Mouse (Mus musculus): ENCODE measurements around the gene Rbm12. TPM values are rescaled to one million over a fixed set of nuclear protein-coding genes. Genes with fewer than 3 reads are reported as not detected.

The Rbm12 gene
- polyA plus RNA-seq, 1 experiment from 2014 or later, result 10.7 TPM

- Histone ChIP-seq H3K27me3 (replicated peaks; ENCODE audit: insufficient read depth, low read length) (no peaks in the 10 kb centered on the region), H3K27ac (ENCODE audit: low read length) (no peak within 1 kb of the TSS), H3K36me3 (ENCODE audit: insufficient read depth, low read length) (no peaks in the 10 kb centered on the region), H3K9me3 (ENCODE audit: low read length) (no peaks in the 10 kb centered on the region), H3K4me2 (replicated peaks; ENCODE audit: low read depth, low read length) (no peak within 1 kb of the TSS), H3K9ac (replicated peaks; ENCODE audit: low read depth) (no peak within 1 kb of the TSS), H3K4me3 (ENCODE audit: low read depth, low read length) (no peak within 1 kb of the TSS), H3K4me1 (ENCODE audit: insufficient read depth, low read depth, low read length) (no peaks in the 10 kb centered on the region)
- DNase-seq (ENCODE audit: low spot score), result peak; percentile 14
- ATAC-seq, result no peak
- no peak for TF ChIP-seq EP300 (IDR thresholded peaks at IDR 0.05)
- TF ChIP-seq CTCF (IDR thresholded peaks at IDR 0.05), result no peak
- WGBS, result 52% methylated on average over 9 of the region's 9 CpGs
Measured at GRCm38 (mm10) chr2:156052816-156053215, 59.0 kb downstream of the Rbm12 start, which contains the start of gene Fer1l4. TSS of gene Fer1l4 (minus strand) at chr2:156052947.

- ATAC-seq, result peak; percentile 47; the same call in 1 of the 2 replicates
- Histone ChIP-seq H3K36me3 (ENCODE audit: insufficient read depth, low read length) (no peaks in the 10 kb centered on the region), H3K4me2 (replicated peaks; ENCODE audit: low read depth, low read length) (0 out of 2 replicates have a peak overlapping the region, but pooled peaks have one; percentile 19), H3K9ac (replicated peaks; ENCODE audit: low read depth) (no peak overlapping the region), H3K27me3 (replicated peaks; ENCODE audit: insufficient read depth, low read length) (no peaks in the 10 kb centered on the region), H3K27ac (ENCODE audit: low read length) (no peak overlapping the region), H3K9me3 (ENCODE audit: low read length) (no peaks in the 10 kb centered on the region), H3K4me3 (ENCODE audit: low read depth, low read length) (no peak overlapping the region), H3K4me1 (ENCODE audit: insufficient read depth, low read depth, low read length) (no peaks in the 10 kb centered on the region)
- peak; percentile 48 for DNase-seq (ENCODE audit: low spot score)
- WGBS, result 6% methylated on average over 19 of the region's 19 CpGs
- TF ChIP-seq EP300 (IDR thresholded peaks at IDR 0.05) (no peak), CTCF (IDR thresholded peaks at IDR 0.05) (no peak)
Measured at GRCm38 (mm10) chr2:156047929-156048328, 63.8 kb downstream of the Rbm12 start.

- Histone ChIP-seq H3K27me3 (replicated peaks; ENCODE audit: insufficient read depth, low read length) (no peaks in the 10 kb centered on the region), H3K36me3 (ENCODE audit: insufficient read depth, low read length) (no peaks in the 10 kb centered on the region), H3K27ac (ENCODE audit: low read length) (no peak overlapping the region), H3K9me3 (ENCODE audit: low read length) (no peaks in the 10 kb centered on the region), H3K4me3 (ENCODE audit: low read depth, low read length) (no peak overlapping the region), H3K4me1 (ENCODE audit: insufficient read depth, low read depth, low read length) (no peaks in the 10 kb centered on the region), H3K4me2 (replicated peaks; ENCODE audit: low read depth, low read length) (no peak overlapping the region), H3K9ac (replicated peaks; ENCODE audit: low read depth) (no peak overlapping the region)
- WGBS, result 76% methylated on average over 8 of the region's 8 CpGs
- ATAC-seq, result no peak
- no peak for DNase-seq (ENCODE audit: low spot score)
- no peak for TF ChIP-seq EP300 (IDR thresholded peaks at IDR 0.05)
- TF ChIP-seq CTCF (IDR thresholded peaks at IDR 0.05), result no peak
Measured at GRCm38 (mm10) chr2:156042903-156043302, 68.9 kb downstream of the Rbm12 start.

Other genes starting within 250 kb of the Rbm12 start
- gene Uqcc1, start 181.7 kb downstream of the Rbm12 start, polyA plus RNA-seq (2015; fragmentation: Nextera tagmentation; extraction: Ambion mirVana), result 24.4 and 35.1 TPM in 2 replicates
- gene Gm15557, start 171.2 kb downstream of the Rbm12 start, polyA plus RNA-seq (2015; fragmentation: Nextera tagmentation; extraction: Ambion mirVana), result 0.11 TPM in 1 of 2 replicates, not detected in the other
- gene Gdf5, start 166.6 kb downstream of the Rbm12 start, polyA plus RNA-seq (2015; fragmentation: Nextera tagmentation; extraction: Ambion mirVana), result 1.7 and 2.7 TPM in 2 replicates
- gene Cep250, start 155.5 kb downstream of the Rbm12 start, polyA plus RNA-seq (2015; fragmentation: Nextera tagmentation; extraction: Ambion mirVana), result 6.6 and 7.4 TPM in 2 replicates
- gene 6430550D23Rik, start 104.0 kb downstream of the Rbm12 start, polyA plus RNA-seq (2015; fragmentation: Nextera tagmentation; extraction: Ambion mirVana), result 1.0 and 1.1 TPM in 2 replicates
- gene Ergic3, start 103.9 kb downstream of the Rbm12 start, polyA plus RNA-seq (2015; fragmentation: Nextera tagmentation; extraction: Ambion mirVana), result 168 and 181 TPM in 2 replicates
- gene Fer1l4, start 59.0 kb downstream of the Rbm12 start, polyA plus RNA-seq (2015; fragmentation: Nextera tagmentation; extraction: Ambion mirVana), result 0.06 and 0.36 TPM in 2 replicates
- 0.74 and 0.89 TPM in 2 replicates for gene Spag4, start 46.8 kb downstream of the Rbm12 start, polyA plus RNA-seq (2015; fragmentation: Nextera tagmentation; extraction: Ambion mirVana)
- 38.3 and 42.3 TPM in 2 replicates for gene Cpne1, start within 50 bp of the Rbm12 start, polyA plus RNA-seq (2015; fragmentation: Nextera tagmentation; extraction: Ambion mirVana)
- 5.2 and 5.6 TPM in 2 replicates for gene Gm28036, start 15.1 kb upstream of the Rbm12 start, polyA plus RNA-seq (2015; fragmentation: Nextera tagmentation; extraction: Ambion mirVana)
- gene Romo1, start 32.1 kb upstream of the Rbm12 start, polyA plus RNA-seq (2015; fragmentation: Nextera tagmentation; extraction: Ambion mirVana), result 316 and 344 TPM in 2 replicates
- 33.7 and 34.0 TPM in 2 replicates for gene Nfs1, start 32.2 kb upstream of the Rbm12 start, polyA plus RNA-seq (2015; fragmentation: Nextera tagmentation; extraction: Ambion mirVana)
- gene Rbm39, start 68.3 kb upstream of the Rbm12 start, polyA plus RNA-seq (2015; fragmentation: Nextera tagmentation; extraction: Ambion mirVana), result 654 and 692 TPM in 2 replicates
- gene Phf20, start 84.5 kb upstream of the Rbm12 start, polyA plus RNA-seq (2015; fragmentation: Nextera tagmentation; extraction: Ambion mirVana), result 44.8 and 47.7 TPM in 2 replicates
- gene Cnbd2, start 200.3 kb upstream of the Rbm12 start, polyA plus RNA-seq (2015; fragmentation: Nextera tagmentation; extraction: Ambion mirVana), result 6.8 and 7.0 TPM in 2 replicates
- 119 TPM in 2 replicates for gene Scand1, start 200.7 kb upstream of the Rbm12 start, polyA plus RNA-seq (2015; fragmentation: Nextera tagmentation; extraction: Ambion mirVana)